In the genomic region with DNA sequence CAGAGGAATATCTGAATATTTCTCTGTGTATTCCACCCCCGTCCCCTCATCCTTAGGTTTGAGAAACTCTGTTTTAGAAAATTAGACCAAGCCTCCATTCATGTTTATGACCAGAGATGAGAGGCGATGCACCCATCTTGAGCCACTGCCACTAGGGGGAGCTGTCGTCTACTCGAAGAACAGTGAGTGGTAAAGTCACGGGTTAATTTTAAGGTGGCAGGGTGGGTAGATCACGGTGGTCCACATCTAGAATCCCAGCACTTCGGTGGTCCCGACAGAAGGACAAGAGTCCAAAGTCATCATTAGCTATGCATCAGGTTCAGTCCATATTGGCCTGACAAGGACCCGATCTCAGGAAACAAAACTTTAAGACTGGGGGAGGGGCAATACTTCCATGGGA, we compare ENCODE assay signal across 8 mouse cellular contexts. TPM values are rescaled to one million over a fixed set of nuclear protein-coding genes. Genes with fewer than 3 reads are reported as not detected.
A peak's percentile ranks its signal among the peaks of the same experiment; 100 is the strongest.
DNase-seq lines count a peak whose midpoint lies in the region; ATAC-seq lines count a peak whose summit lies in the region.
"Had no signal": no experiment of that assay in that cellular context is flagged by ENCODE, and none has a peak within 500 bp of the region (broad histone marks: within the 10 kb centered on the region; RNA-seq: fewer than 3 reads in every experiment).

No protein-coding gene starts in this region.

- peak; percentile 41 for ATAC-seq in CD4-positive, CD25-positive, alpha-beta regulatory T cell, adult 4 months

- peak; percentile 57 for DNase-seq in MN1 (ENCODE audit: low spot score)
- peak; percentile 85 to 90 for DNase-seq in cerebellum, postnatal 10 days
- DNase-seq in frontal cortex, postnatal 36 days (ENCODE audit: low spot score in 2 of 2) = peak; percentile 57 to 60
- DNase-seq in layer of hippocampus, adult 18-20 months (ENCODE audit: low spot score in 2 of 2) = peak; percentile 16 to 75
- DNase-seq in lung, postnatal 36 days = peak; percentile 79
- peak; percentile 50 to 82 for DNase-seq in spleen, postnatal 10 days (ENCODE audit: low spot score in 2 of 2)

RNA-seq across cellular contexts. Expression of gene Trim31, which starts 17.2 kb away (rescaled TPM):
- polyA plus RNA-seq in CD4-positive, CD25-positive, alpha-beta regulatory T cell, adult 4 months (2017; shearing (Covaris generic)) = not detected
- total RNA-seq in layer of hippocampus, adult 18-20 months (2021) = not detected
- total RNA-seq: layer of hippocampus, adult 8-10 months had no signal

RNA-seq across cellular contexts. Expression of gene Trim40, which starts 25.2 kb away (rescaled TPM):
- polyA plus RNA-seq in CD4-positive, CD25-positive, alpha-beta regulatory T cell, adult 4 months (2017; shearing (Covaris generic)) = not detected
- not detected for total RNA-seq in layer of hippocampus, adult 18-20 months (2021)

RNA-seq across cellular contexts. Expression of gene Rnf39, which starts 27.6 kb away (rescaled TPM):
- not detected for polyA plus RNA-seq in CD4-positive, CD25-positive, alpha-beta regulatory T cell, adult 4 months (2017; shearing (Covaris generic))
- total RNA-seq in layer of hippocampus, adult 18-20 months (2021) = 1 to 10 TPM; 3.0 to 4.6 TPM

RNA-seq across cellular contexts. Expression of gene Ppp1r11, which starts 36.5 kb away (rescaled TPM):
- polyA plus RNA-seq in CD4-positive, CD25-positive, alpha-beta regulatory T cell, adult 4 months (2017; shearing (Covaris generic)) = 100 to 1,000 TPM; 196 to 201 TPM
- 100 to 1,000 TPM; 140 to 145 TPM for total RNA-seq in layer of hippocampus, adult 18-20 months (2021)

RNA-seq across cellular contexts. Expression of gene Znrd1, which starts 43.3 kb away (rescaled TPM):
- 10 to 100 TPM; 67.9 to 82.1 TPM for polyA plus RNA-seq in CD4-positive, CD25-positive, alpha-beta regulatory T cell, adult 4 months (2017; shearing (Covaris generic))
- 10 to 100 TPM; 31.3 to 37.2 TPM for total RNA-seq in layer of hippocampus, adult 18-20 months (2021)

Comparison
In these comparisons a context has a peak if more than half of its experiments do, and no peak if none do; other contexts are left out.
1. Peak in every context shown above with its lines: DNase-seq and ATAC-seq.